Comparison of ENCODE assay signal across 11 mouse cellular contexts in the genomic region with DNA sequence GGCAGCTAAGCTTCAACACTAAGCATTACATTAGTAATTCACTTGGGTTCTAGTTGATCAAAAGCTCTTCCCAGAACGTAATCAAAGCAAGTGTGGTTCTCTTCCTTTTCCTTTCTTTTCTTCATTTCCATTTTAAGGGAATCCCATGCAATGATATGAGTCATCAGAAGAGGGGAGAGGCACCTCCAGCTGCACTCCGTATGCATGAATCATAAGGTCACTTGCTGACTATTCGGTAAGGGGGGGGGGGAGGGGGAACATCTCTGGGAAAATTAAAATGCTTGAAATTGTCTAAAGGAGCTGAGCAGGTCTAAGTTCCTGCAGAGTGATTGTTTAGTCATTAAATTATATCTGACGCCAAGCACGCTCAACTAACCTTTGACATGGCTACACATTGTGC.
"Had no signal": no experiment of that assay in that cellular context is flagged by ENCODE, and none has a peak within 500 bp of the region (broad histone marks: within the 10 kb centered on the region; RNA-seq: fewer than 3 reads in every experiment).

No protein-coding gene starts in this region.

- H3K27me3 ChIP-seq: liver, embryonic 13.5 days; neural tube, embryonic 13.5 days had no signal

- DNase-seq: kidney, postnatal 14 days; kidney, postnatal 4 days; liver, embryonic 13.5 days; lung, adult 2 months; lung, postnatal 14 days; lung, postnatal 4 days; midbrain, embryonic 14.5 days; thymus, adult 18-20 months; thymus, postnatal 36 days had no signal

- H3K9me3 ChIP-seq: liver, embryonic 13.5 days; neural tube, embryonic 13.5 days had no signal

- H3K36me3 ChIP-seq: liver, embryonic 13.5 days; neural tube, embryonic 13.5 days had no signal

- H3K4me3 ChIP-seq: liver, embryonic 13.5 days; neural tube, embryonic 13.5 days had no signal

- H3K27ac ChIP-seq: liver, embryonic 13.5 days; neural tube, embryonic 13.5 days had no signal

- H3K4me1 ChIP-seq: liver, embryonic 13.5 days; neural tube, embryonic 13.5 days had no signal

- H3K4me2 ChIP-seq: liver, embryonic 13.5 days; midbrain, embryonic 11.5 days; neural tube, embryonic 13.5 days had no signal

- H3K9ac ChIP-seq: liver, embryonic 13.5 days; neural tube, embryonic 13.5 days had no signal
